ENCODE assay signal across 12 mouse cellular contexts in genomic region chr1:106570366-106570765, GRCm38 (mm10).
DNase-seq lines count a peak whose midpoint lies in the region; ATAC-seq and TF ChIP-seq lines count a peak whose summit lies in the region.
"Had no signal": no experiment of that assay in that cellular context is flagged by ENCODE, and none has a peak within 500 bp of the region (broad histone marks: within the 10 kb centered on the region; RNA-seq: fewer than 3 reads in every experiment).

No protein-coding gene starts in this region.

- H3K4me1 ChIP-seq in heart, embryonic 16.5 days (ENCODE audit: control insufficient read depth, insufficient read depth, low read length), result peaks cover 10% of the 10 kb centered on the region
- H3K4me1 ChIP-seq in heart, embryonic 11.5 days (ENCODE audit: control insufficient read depth, insufficient read depth, low read length), result peaks cover 8% of the 10 kb centered on the region
- no peaks in the 10 kb centered on the region for H3K4me1 ChIP-seq in liver, postnatal 0 days (ENCODE audit: insufficient read depth)
- H3K4me1 ChIP-seq in bone marrow, adult 2 months (ENCODE audit: control insufficient read depth, insufficient read depth, low read length), result peaks cover 5% of the 10 kb centered on the region; the same call in 1 of the 2 replicates
- peaks cover 4% of the 10 kb centered on the region; the same call in 1 of the 2 replicates for H3K4me1 ChIP-seq in forebrain, postnatal 0 days (ENCODE audit: insufficient read depth)
- H3K4me1 ChIP-seq: liver, embryonic 13.5 days had no signal

- no peak overlapping the region for H3K4me2 ChIP-seq in heart, embryonic 16.5 days (ENCODE audit: low read depth, low read length)
- no peak overlapping the region for H3K4me2 ChIP-seq in heart, embryonic 11.5 days
- no peak overlapping the region for H3K4me2 ChIP-seq in liver, postnatal 0 days (ENCODE audit: low read depth, low read length)
- H3K4me2 ChIP-seq in forebrain, postnatal 0 days (ENCODE audit: low read depth), result no peak overlapping the region
- H3K4me2 ChIP-seq: embryonic facial prominence, embryonic 12.5 days; liver, embryonic 13.5 days had no signal

- H3K9ac ChIP-seq in heart, embryonic 16.5 days (ENCODE audit: low read length), result no peak overlapping the region
- H3K9ac ChIP-seq in heart, embryonic 11.5 days (ENCODE audit: low read depth, low read length), result no peak overlapping the region
- no peak overlapping the region for H3K9ac ChIP-seq in liver, postnatal 0 days (replicated peaks)
- no peak overlapping the region for H3K9ac ChIP-seq in forebrain, postnatal 0 days
- H3K9ac ChIP-seq: embryonic facial prominence, embryonic 12.5 days; liver, embryonic 13.5 days had no signal

- peak overlapping the region; percentile 25 for H3K27ac ChIP-seq in heart, embryonic 16.5 days (ENCODE audit: low read length)
- H3K27ac ChIP-seq in heart, embryonic 11.5 days (ENCODE audit: low read depth, low read length), result no peak overlapping the region; the same call in 1 of the 2 replicates
- peak overlapping the region; percentile 44; the same call in 1 of the 2 replicates for H3K27ac ChIP-seq in liver, postnatal 0 days (ENCODE audit: low read depth)
- H3K27ac ChIP-seq in bone marrow, adult 2 months (ENCODE audit: control insufficient read depth, insufficient read depth, low read depth, low read length, poor library complexity), result peak overlapping the region; percentile 64
- no peak overlapping the region for H3K27ac ChIP-seq in forebrain, postnatal 0 days (ENCODE audit: low read depth, low read length)
- H3K27ac ChIP-seq: embryonic facial prominence, embryonic 12.5 days; liver, embryonic 13.5 days had no signal

- no peaks in the 10 kb centered on the region for H3K27me3 ChIP-seq in heart, embryonic 16.5 days (ENCODE audit: control insufficient read depth, insufficient read depth, low read length)
- H3K27me3 ChIP-seq in heart, embryonic 11.5 days (ENCODE audit: control insufficient read depth, insufficient read depth, low read length), result no peaks in the 10 kb centered on the region
- no peaks in the 10 kb centered on the region for H3K27me3 ChIP-seq in liver, postnatal 0 days (ENCODE audit: insufficient read depth, low read length)
- no peaks in the 10 kb centered on the region for H3K27me3 ChIP-seq in forebrain, postnatal 0 days (ENCODE audit: insufficient read depth, low read length)
- H3K27me3 ChIP-seq: embryonic facial prominence, embryonic 12.5 days; liver, embryonic 13.5 days had no signal

- no peak for DNase-seq in liver, postnatal 0 days
- DNase-seq in liver, result no peak
- no peak for DNase-seq in forebrain, postnatal 0 days
- DNase-seq in adrenal gland, postnatal 10 days, result no peak
- no peak for DNase-seq in adrenal gland, postnatal 14 days
- DNase-seq: liver, embryonic 13.5 days; midbrain, embryonic 14.5 days had no signal

- WGBS in heart, embryonic 16.5 days, result 34% methylated on average over 6 of the region's 6 CpGs
- WGBS in heart, embryonic 11.5 days (ENCODE audit: insufficient replicate concordance), result 46% methylated on average over 6 of the region's 6 CpGs
- WGBS in liver, postnatal 0 days (ENCODE audit: insufficient replicate concordance), result 67% methylated on average over 6 of the region's 6 CpGs
- 54% methylated on average over 6 of the region's 6 CpGs for WGBS in bone marrow, adult 2 months
- 55% methylated on average over 6 of the region's 6 CpGs for WGBS in forebrain, postnatal 0 days

- no peak for TF ChIP-seq CTCF in liver, postnatal 0 days (IDR thresholded peaks at IDR 0.05; ENCODE audit: low read depth)
- TF ChIP-seq CTCF in bone marrow, adult 2 months (IDR thresholded peaks at IDR 0.05; ENCODE audit: control insufficient read depth, insufficient read depth, low read length), result no peak
- TF ChIP-seq CTCF in forebrain, postnatal 0 days (IDR thresholded peaks at IDR 0.05; ENCODE audit: low read depth), result no peak

- no peak for TF ChIP-seq EP300 in liver, postnatal 0 days (IDR thresholded peaks at IDR 0.05; ENCODE audit: low read depth)

- no peaks in the 10 kb centered on the region for H3K9me3 ChIP-seq in heart, embryonic 16.5 days (replicated peaks; ENCODE audit: control insufficient read depth, low read length)
- H3K9me3 ChIP-seq in heart, embryonic 11.5 days (replicated peaks; ENCODE audit: control insufficient read depth, low read length), result no peaks in the 10 kb centered on the region
- no peaks in the 10 kb centered on the region for H3K9me3 ChIP-seq in liver, postnatal 0 days (ENCODE audit: low read length)
- no peaks in the 10 kb centered on the region for H3K9me3 ChIP-seq in forebrain, postnatal 0 days (ENCODE audit: low read length)
- H3K9me3 ChIP-seq: embryonic facial prominence, embryonic 12.5 days; liver, embryonic 13.5 days had no signal

- TF ChIP-seq POLR2A in bone marrow, adult 2 months (IDR thresholded peaks at IDR 0.05; ENCODE audit: borderline replicate concordance, control insufficient read depth, low read depth, low read length), result no peak

- no peak overlapping the region for H3K4me3 ChIP-seq in heart, embryonic 16.5 days (ENCODE audit: low read length)
- no peak overlapping the region for H3K4me3 ChIP-seq in heart, embryonic 11.5 days (ENCODE audit: low read depth, low read length)
- no peak overlapping the region for H3K4me3 ChIP-seq in liver, postnatal 0 days (ENCODE audit: low read depth, low read length)
- no peak overlapping the region for H3K4me3 ChIP-seq in bone marrow, adult 2 months (replicated peaks; ENCODE audit: control insufficient read depth, low read depth, low read length)
- H3K4me3 ChIP-seq in forebrain, postnatal 0 days (ENCODE audit: low read depth, low read length), result no peak overlapping the region
- H3K4me3 ChIP-seq: embryonic facial prominence, embryonic 12.5 days; liver, embryonic 13.5 days had no signal

- H3K36me3 ChIP-seq in heart, embryonic 16.5 days (ENCODE audit: control insufficient read depth, insufficient read depth), result no peaks in the 10 kb centered on the region
- no peaks in the 10 kb centered on the region for H3K36me3 ChIP-seq in heart, embryonic 11.5 days (ENCODE audit: control insufficient read depth, insufficient read depth, low read length)
- no peaks in the 10 kb centered on the region for H3K36me3 ChIP-seq in liver, postnatal 0 days (replicated peaks; ENCODE audit: insufficient read depth, low read length)
- H3K36me3 ChIP-seq in forebrain, postnatal 0 days (ENCODE audit: insufficient read depth), result no peaks in the 10 kb centered on the region
- H3K36me3 ChIP-seq: embryonic facial prominence, embryonic 12.5 days; liver, embryonic 13.5 days had no signal

- ATAC-seq in heart, embryonic 16.5 days (replicated peaks; ENCODE audit: extremely low read depth, insufficient read depth, low FRiP score), result no peak; the same call in 1 of the 2 replicates
- no peak for ATAC-seq in heart, embryonic 11.5 days (replicated peaks; ENCODE audit: insufficient number of reproducible peaks, low FRiP score, low TSS enrichment)
- ATAC-seq in liver, postnatal 0 days, result no peak
- ATAC-seq in forebrain, postnatal 0 days, result peak; percentile 70
- ATAC-seq: intestine, embryonic 16.5 days had no signal

Comparison
In these comparisons a context has a peak if more than half of its experiments do, and no peak if none do; other contexts are left out.
1. H3K27ac ChIP-seq: peak in heart, embryonic 16.5 days (single experiment), liver, postnatal 0 days (single experiment) and bone marrow, adult 2 months (single experiment); none in heart, embryonic 11.5 days (single experiment) and forebrain, postnatal 0 days (single experiment).